Mouse (Mus musculus) forebrain, embryonic 16.5 days (tissue): ENCODE data around the gene Adm2. TPM values are rescaled to one million over a fixed set of nuclear protein-coding genes. Genes with fewer than 3 reads are reported as not detected.

Source experiments
- ATAC-seq: fragments of 200-750 bp; cut with Nextera tagmentation; 2 replicates; pipeline ENCODE4 v1.8.0; 2017; ENCODE audit warnings: mild to moderate bottlenecking, moderate library complexity
- H3K27ac ChIP-seq: fragments of 300-500 bp; sonication (generic); 2 replicates; pipeline ENCODE4 v1.5.1; 2014; ENCODE audit warnings: low read length, control low read depth
- H3K27me3 ChIP-seq: fragments of 300-500 bp; sonication (generic); replicated peaks from 2 replicates; pipeline ENCODE4 v1.6.1; 2014; ENCODE audit warnings: low read length; ENCODE audit not compliant: control insufficient read depth, insufficient read depth
- H3K36me3 ChIP-seq: fragments of 300-500 bp; sonication (generic); 2 replicates; pipeline ENCODE4 v1.6.1; 2014; ENCODE audit not compliant: control insufficient read depth, insufficient read depth
- H3K4me1 ChIP-seq: fragments of 300-500 bp; sonication (generic); replicated peaks from 2 replicates; pipeline ENCODE4 v1.6.1; 2014; ENCODE audit warnings: low read length; ENCODE audit not compliant: control insufficient read depth, insufficient read depth
- H3K4me2 ChIP-seq: fragments of 300-500 bp; sonication (generic); 2 replicates; pipeline ENCODE4 v1.6.1; 2014; ENCODE audit warnings: mild to moderate bottlenecking, low read length, control low read depth
- H3K4me3 ChIP-seq: fragments of 300-500 bp; sonication (generic); replicated peaks from 2 replicates; pipeline ENCODE4 v1.5.1; 2014; ENCODE audit warnings: mild to moderate bottlenecking, low read length, control low read depth
- H3K9ac ChIP-seq: fragments of 300-500 bp; sonication (generic); replicated peaks from 2 replicates; pipeline ENCODE4 v1.6.1; 2014; ENCODE audit warnings: low read depth, low read length, control low read depth
- H3K9me3 ChIP-seq: fragments of 300-500 bp; sonication (generic); 2 replicates; pipeline ENCODE4 v1.6.1; 2016; ENCODE audit warnings: low read length; ENCODE audit not compliant: control insufficient read depth
- WGBS: fragments of 180-500 bp; shearing (Covaris S2); extraction: QIAGEN DNeasy Blood & Tissue Kit; methylation state at CpG from one replicate; pipeline ENCODE4 v1.1.7; 2014; 5-methylcytosine and 5-hydroxymethylcytosine counted together
- microRNA-seq: library from miRNA; unstranded; fragments of <30 nt; microRNA quantifications from one replicate; pipeline ENCODE4, GENCODE M21; 2017
- polyA plus RNA-seq: library from polyadenylated mRNA; unstranded; fragments of >200 nt; fragmentation: Nextera tagmentation; extraction: Ambion mirVana; gene quantifications from 2 replicates; pipeline ENCODE4 v1.2.1, GENCODE M21; 2015

Gene Adm2
- polyA plus RNA-seq, 1 experiment from 2014 or later, result not detected

DNA sequence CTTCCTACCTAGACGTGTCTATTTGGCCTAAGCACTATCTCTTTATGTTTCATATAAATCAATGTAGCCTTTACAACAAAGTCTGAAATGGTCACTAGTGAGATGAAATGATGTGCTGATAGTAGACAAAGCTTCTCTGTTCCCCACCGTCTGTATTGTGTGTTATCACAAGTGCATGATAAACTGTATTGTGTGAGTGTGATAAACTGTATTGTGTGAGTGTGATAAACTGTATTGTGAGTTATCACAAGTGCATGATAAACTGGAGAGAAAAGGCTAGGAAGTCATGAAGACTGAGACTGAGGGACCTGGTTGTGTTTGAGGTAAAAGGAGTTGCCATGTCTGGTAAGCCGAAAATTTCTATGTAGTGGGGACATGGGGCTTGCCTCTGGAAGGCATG is 36.3 kb downstream of the Adm2 start:
- no peaks in the 10 kb centered on the region for H3K27me3 ChIP-seq
- H3K9ac ChIP-seq, result no peak overlapping the region
- WGBS, result 84% methylated on average over 3 of the region's 3 CpGs
- ATAC-seq, result no peak
- H3K27ac ChIP-seq, result no peak overlapping the region
- H3K4me1 ChIP-seq, result peaks cover 26% of the 10 kb centered on the region
- no peak overlapping the region for H3K4me3 ChIP-seq
- no peaks in the 10 kb centered on the region for H3K9me3 ChIP-seq
- H3K4me2 ChIP-seq, result no peak overlapping the region
- H3K36me3 ChIP-seq, result peaks cover 18% of the 10 kb centered on the region

DNA sequence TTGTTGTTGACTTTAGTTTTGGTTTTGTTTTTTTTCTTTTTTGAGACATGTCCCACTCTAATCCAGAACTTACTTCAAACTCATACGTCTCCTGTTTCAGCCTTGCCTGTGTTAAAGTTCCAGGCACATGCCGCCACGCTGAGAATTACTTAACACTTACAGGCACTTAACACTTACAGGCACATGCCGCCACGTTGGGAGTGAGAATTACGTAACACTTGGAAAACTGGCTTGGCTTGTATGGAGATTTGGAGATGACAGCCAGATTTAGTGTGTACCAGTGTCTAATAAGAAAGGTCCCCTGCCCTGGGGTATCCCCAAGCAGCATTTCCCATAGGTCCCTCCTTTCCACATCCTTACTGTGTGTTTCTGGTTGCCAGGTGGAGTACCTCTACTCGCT is 40.5 kb downstream of the Adm2 start:
- WGBS, result 89% methylated on average over 7 of the region's 7 CpGs
- Histone ChIP-seq H3K9me3 (no peaks in the 10 kb centered on the region), H3K4me1 (no peaks in the 10 kb centered on the region), H3K27ac (no peak overlapping the region), H3K4me2 (no peak overlapping the region), H3K9ac (no peak overlapping the region), H3K4me3 (no peak overlapping the region), H3K27me3 (no peaks in the 10 kb centered on the region), H3K36me3 (peaks cover 47% of the 10 kb centered on the region)
- no peak for ATAC-seq

GRCm38 (mm10) chr15:89365141-89365551 is 42.6 kb downstream of the Adm2 start:
- H3K36me3 ChIP-seq, result peaks cover 58% of the 10 kb centered on the region
- WGBS, result 90% methylated on average over 4 of the region's 4 CpGs

DNA sequence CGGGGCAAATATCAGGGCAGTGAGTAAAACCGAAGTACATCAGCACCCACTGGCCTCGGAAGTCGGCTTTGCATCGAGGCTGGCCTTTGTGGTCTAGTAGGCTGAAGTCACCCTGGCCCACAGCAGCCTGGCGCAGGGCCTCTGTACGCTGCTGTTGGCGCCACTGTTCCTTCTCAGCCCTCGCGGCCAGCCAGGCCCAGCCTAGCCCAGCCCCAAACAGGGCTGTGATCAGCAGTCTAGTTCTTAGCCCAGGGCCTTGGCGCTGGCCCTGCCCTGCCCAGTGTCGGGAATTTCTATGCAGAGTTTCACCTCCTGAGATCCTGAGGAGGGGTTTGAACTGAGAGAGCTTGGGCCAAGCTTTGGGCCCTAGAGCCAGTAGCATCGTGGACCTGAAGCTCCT is 49.5 kb downstream of the Adm2 start:
- Histone ChIP-seq H3K27ac (no peak overlapping the region), H3K4me3 (no peak overlapping the region), H3K27me3 (peaks cover 10% of the 10 kb centered on the region), H3K4me1 (peaks cover 14% of the 10 kb centered on the region), H3K36me3 (peaks cover 36% of the 10 kb centered on the region), H3K9me3 (no peaks in the 10 kb centered on the region), H3K9ac (no peak overlapping the region), H3K4me2 (no peak overlapping the region)
- 89% methylated on average over 13 of the region's 13 CpGs for WGBS
- no peak for ATAC-seq

More at GRCm38 (mm10) chr15:89365141-89365551, 42.6 kb downstream of the Adm2 start:
- Histone ChIP-seq H3K4me1 (no peaks in the 10 kb centered on the region), H3K4me2 (no peak overlapping the region), H3K27me3 (no peaks in the 10 kb centered on the region), H3K9me3 (no peaks in the 10 kb centered on the region), H3K9ac (no peak overlapping the region), H3K4me3 (no peak overlapping the region), H3K27ac (no peak overlapping the region)
- ATAC-seq, result no peak

- Histone ChIP-seq H3K4me3 (peak overlapping the region; percentile 89), H3K27ac (no peak overlapping the region), H3K9me3 (no peaks in the 10 kb centered on the region), H3K4me2 (peak overlapping the region; percentile 75), H3K9ac (no peak overlapping the region), H3K4me1 (peaks cover 14% of the 10 kb centered on the region), H3K36me3 (peaks cover 36% of the 10 kb centered on the region), H3K27me3 (peaks cover 15% of the 10 kb centered on the region)
- ATAC-seq, result no peak
- WGBS, result 83% methylated on average over 7 of the region's 7 CpGs
Observed at GRCm38 (mm10) chr15:89372536-89372935, 50.0 kb downstream of the Adm2 start.

- 2% methylated on average over 35 of the region's 35 CpGs for WGBS
Observed at GRCm38 (mm10) chr15:89373027-89373761, 50.7 kb downstream of the Adm2 start.

DNA sequence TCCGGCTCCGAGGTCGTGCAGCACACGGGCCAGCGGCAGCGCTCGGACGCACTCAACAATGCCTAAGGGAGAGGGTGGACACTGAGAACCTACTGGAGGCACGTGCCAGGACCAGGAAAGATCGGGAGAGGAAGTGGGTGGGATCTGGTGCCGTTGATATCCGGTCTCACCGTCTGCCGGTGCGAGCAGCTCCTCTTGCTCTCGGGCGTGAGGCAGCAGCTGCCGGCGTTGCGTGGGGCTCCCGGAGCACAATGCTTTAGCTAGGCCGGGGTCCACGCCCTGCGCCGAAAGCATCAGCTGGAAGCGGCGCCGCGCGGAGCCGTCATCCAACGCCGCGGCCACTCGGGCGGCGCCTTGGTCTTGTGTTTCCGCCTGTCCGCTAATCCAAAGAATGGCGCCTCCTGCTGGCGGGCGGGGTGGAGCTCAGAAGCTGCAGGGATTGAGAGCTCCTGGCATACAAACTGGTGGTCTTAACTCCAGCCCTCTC is 51.3 kb downstream of the Adm2 start, which contains the start of gene Sco2:
Gene Sco2, minus strand, starts transcription at position 85 of the 487 bp plus-strand sequence.
- Histone ChIP-seq H3K27ac (peak within 1 kb of the TSS; percentile 92), H3K4me2 (peak within 1 kb of the TSS; percentile 75), H3K9ac (peak within 1 kb of the TSS; percentile 91), H3K9me3 (no peaks in the 10 kb centered on the region), H3K4me1 (peaks cover 20% of the 10 kb centered on the region), H3K36me3 (peaks cover 25% of the 10 kb centered on the region), H3K27me3 (peaks cover 28% of the 10 kb centered on the region), H3K4me3 (peak within 1 kb of the TSS; percentile 89)
- peak; percentile 89 for ATAC-seq
- under 1% methylated on average over 40 of the region's 42 CpGs for WGBS

More at GRCm38 (mm10) chr15:89373027-89373761, 50.7 kb downstream of the Adm2 start:
- Histone ChIP-seq H3K36me3 (peaks cover 29% of the 10 kb centered on the region), H3K4me3 (peak overlapping the region; percentile 89), H3K27me3 (peaks cover 22% of the 10 kb centered on the region), H3K9me3 (no peaks in the 10 kb centered on the region), H3K4me1 (peaks cover 14% of the 10 kb centered on the region), H3K27ac (peak overlapping the region; percentile 92), H3K9ac (peak overlapping the region; percentile 91), H3K4me2 (peak overlapping the region; percentile 75)
- peak; percentile 85 for ATAC-seq

Small RNA genes within 50 kb of the gene (microRNA-seq; reads per million reads assigned to microRNA genes)
- gene Mir6959, result not detected

Other genes with a start within 250 kb of the Adm2 start
- 36.2 and 39.8 TPM in 2 replicates for gene Trabd, start 247.6 kb upstream of the Adm2 start, polyA plus RNA-seq
- gene Selenoo, start 233.6 kb upstream of the Adm2 start, polyA plus RNA-seq, result 22.2 and 24.2 TPM in 2 replicates
- gene Tubgcp6, start 199.6 kb upstream of the Adm2 start, polyA plus RNA-seq, result 16.8 and 22.1 TPM in 2 replicates
- gene Hdac10, start 194.0 kb upstream of the Adm2 start, polyA plus RNA-seq, result 39.5 and 46.0 TPM in 2 replicates
- 4.1 and 5.7 TPM in 2 replicates for gene Mapk12, start 182.0 kb upstream of the Adm2 start, polyA plus RNA-seq
- 39.1 and 46.8 TPM in 2 replicates for gene Mapk11, start 173.1 kb upstream of the Adm2 start, polyA plus RNA-seq
- gene Plxnb2, start 141.9 kb upstream of the Adm2 start, polyA plus RNA-seq, result 112 and 126 TPM in 2 replicates
- gene Dennd6b, start 126.2 kb upstream of the Adm2 start, polyA plus RNA-seq, result 60.7 and 83.2 TPM in 2 replicates
- gene Ppp6r2, start 111.2 kb upstream of the Adm2 start, polyA plus RNA-seq, result 77.8 and 90.8 TPM in 2 replicates
- 81.8 and 97.2 TPM in 2 replicates for gene Sbf1, start 7.4 kb upstream of the Adm2 start, polyA plus RNA-seq
- gene Miox, start 11.7 kb downstream of the Adm2 start, polyA plus RNA-seq, result not detected in 2 replicates
- 29.5 and 32.3 TPM in 2 replicates for gene Lmf2, start 32.9 kb downstream of the Adm2 start, polyA plus RNA-seq
- 138 and 140 TPM in 2 replicates for gene Ncaph2, start 33.0 kb downstream of the Adm2 start, polyA plus RNA-seq
- gene Sco2, start 51.1 kb downstream of the Adm2 start, polyA plus RNA-seq, result 10.1 and 14.1 TPM in 2 replicates
- gene Tymp, start 54.3 kb downstream of the Adm2 start, polyA plus RNA-seq, result 1.7 and 2.6 TPM in 2 replicates
- gene Odf3b, start 56.6 kb downstream of the Adm2 start, polyA plus RNA-seq, result 1.9 and 3.3 TPM in 2 replicates
- gene Klhdc7b, start 62.2 kb downstream of the Adm2 start, polyA plus RNA-seq, result not detected in 2 replicates
- not detected in 2 replicates for gene Syce3, start 87.8 kb downstream of the Adm2 start, polyA plus RNA-seq
- gene Cpt1b, start 103.1 kb downstream of the Adm2 start, polyA plus RNA-seq, result 1.2 and 1.8 TPM in 2 replicates
- 5.2 and 7.0 TPM in 2 replicates for gene C730034F03Rik, start 106.9 kb downstream of the Adm2 start, polyA plus RNA-seq
- not detected in 2 replicates for gene Gm44502, start 107.0 kb downstream of the Adm2 start, polyA plus RNA-seq
- 77.7 and 79.3 TPM in 2 replicates for gene Chkb, start 107.2 kb downstream of the Adm2 start, polyA plus RNA-seq
- 74.5 and 81.9 TPM in 2 replicates for gene Mapk8ip2, start 131.2 kb downstream of the Adm2 start, polyA plus RNA-seq
- gene Arsa, start 154.7 kb downstream of the Adm2 start, polyA plus RNA-seq, result 23.9 and 27.9 TPM in 2 replicates
- 9.3 and 14.1 TPM in 2 replicates for gene Shank3, start 176.9 kb downstream of the Adm2 start, polyA plus RNA-seq
- gene Acr, start 245.6 kb downstream of the Adm2 start, polyA plus RNA-seq, result 0.92 and 2.3 TPM in 2 replicates